In genomic region chr13:8456886-8457285, GRCm38 (mm10) we compare ENCODE assay signal across 12 mouse cellular contexts.
A peak's percentile ranks its signal among the peaks of the same experiment; 100 is the strongest.
DNase-seq lines count a peak whose midpoint lies in the region; ATAC-seq lines count a peak whose summit lies in the region.
"Had no signal": no experiment of that assay in that cellular context is flagged by ENCODE, and none has a peak within 500 bp of the region (broad histone marks: within the 10 kb centered on the region; RNA-seq: fewer than 3 reads in every experiment).

No protein-coding gene starts in this region.

- 87% methylated on average over 3 of the region's 3 CpGs for WGBS in hindbrain, embryonic 12.5 days

- H3K27me3 ChIP-seq in hindbrain, embryonic 12.5 days, result no peaks in the 10 kb centered on the region
- H3K27me3 ChIP-seq: forebrain, embryonic 13.5 days had no signal

- no peaks in the 10 kb centered on the region for H3K36me3 ChIP-seq in hindbrain, embryonic 12.5 days

- H3K4me2 ChIP-seq in hindbrain, embryonic 12.5 days (replicated peaks), result no peak overlapping the region
- H3K4me2 ChIP-seq: forebrain, embryonic 13.5 days had no signal

- H3K9me3 ChIP-seq in hindbrain, embryonic 12.5 days (replicated peaks), result no peaks in the 10 kb centered on the region
- H3K9me3 ChIP-seq: forebrain, embryonic 13.5 days had no signal

- no peak overlapping the region for H3K4me3 ChIP-seq in hindbrain, embryonic 12.5 days
- H3K4me3 ChIP-seq: forebrain, embryonic 13.5 days had no signal

- peak; percentile 87 for ATAC-seq in CD4-positive, CD25-positive, alpha-beta regulatory T cell, adult 4 months
- ATAC-seq in megakaryocyte, adult 5-6 weeks (ENCODE audit: poor library complexity, severe bottlenecking), result peak; percentile 85
- ATAC-seq in hindbrain, embryonic 12.5 days (ENCODE audit: low FRiP score), result no peak
- ATAC-seq: forebrain, embryonic 13.5 days had no signal

- DNase-seq in c-Kit-positive CD71-negative TER-119-negative erythroid progenitor cells, embryonic 14.5 days (ENCODE audit: low read depth), result peak; percentile 32
- DNase-seq in thymus, postnatal 0 days (ENCODE audit: low spot score), result peak; percentile 68
- no peak for DNase-seq in adrenal gland, adult (ENCODE audit: inconsistent age in 2 of 2, low spot score in 1 of 2)
- no peak for DNase-seq in adrenal gland, adult 18-20 months (ENCODE audit: low spot score in 2 of 2)
- DNase-seq: adrenal gland, postnatal 10 days; cerebellum, adult 11-12 months; gastrocnemius, postnatal 25 days; kidney, adult 11 months had no signal

- H3K27ac ChIP-seq in hindbrain, embryonic 12.5 days, result no peak overlapping the region
- H3K27ac ChIP-seq: forebrain, embryonic 13.5 days had no signal

- H3K9ac ChIP-seq in hindbrain, embryonic 12.5 days, result no peak overlapping the region
- H3K9ac ChIP-seq: forebrain, embryonic 13.5 days had no signal

- H3K4me1 ChIP-seq in hindbrain, embryonic 12.5 days, result no peaks in the 10 kb centered on the region
- H3K4me1 ChIP-seq: forebrain, embryonic 13.5 days had no signal

Comparison
In these comparisons a context has a peak if more than half of its experiments do, and no peak if none do; other contexts are left out.
1. DNase-seq: peak in c-Kit-positive CD71-negative TER-119-negative erythroid progenitor cells, embryonic 14.5 days (single experiment) and thymus, postnatal 0 days (single experiment); none in adrenal gland, adult (0 of 2) and adrenal gland, adult 18-20 months (0 of 2).